Mouse (Mus musculus) cerebellum, adult (tissue): ENCODE data around the gene Nlgn3.

Experiments
- ATAC-seq: cut with Nextera tagmentation; 2 replicates; pipeline ENCODE4 v1.9.2; 2017; ENCODE audit warnings: mild to moderate bottlenecking, moderate library complexity, mixed read lengths; ENCODE audit not compliant: insufficient number of reproducible peaks, low FRiP score, low TSS enrichment

Nlgn3 gene

GRCm38 (mm10) chrX:101370573-101370972, 71.6 kb downstream of the Nlgn3 start:
- ATAC-seq: no peak

- ATAC-seq: no peak
Measured at GRCm38 (mm10) chrX:101372946-101373345, 74.0 kb downstream of the Nlgn3 start.
